Mouse (Mus musculus) monocyte, adult 59 days (primary cell): ENCODE data around the gene Paox. TPM values are rescaled to one million over a fixed set of nuclear protein-coding genes. Genes with fewer than 3 reads are reported as not detected.

Source experiments
- total RNA-seq, 2 experiments: library from RNA; stranded (reverse); gene quantifications; one replicate each; pipeline ENCODE4 v1.2.4; 2023

Gene Paox
- 10 to 100 TPM; 18.6 to 26.3 TPM for total RNA-seq

GRCm38 (mm10) chr7:140115583-140116328 is at the start of gene Paox:
Paox (plus strand) TSS chr7:140115799.

GRCm38 (mm10) chr7:140082242-140082678 is 33.3 kb upstream of the Paox start, which contains the start of gene Caly:
Caly (minus strand) TSS chr7:140082548.

GRCm38 (mm10) chr7:140092924-140093528 is 22.6 kb upstream of the Paox start, which contains the start of gene Prap1:
Prap1 (plus strand) TSS chr7:140093395.

GRCm38 (mm10) chr7:140101993-140102860 is 13.4 kb upstream of the Paox start, which contains the start of gene Fuom:
Fuom (minus strand) TSS chr7:140102441.

GRCm38 (mm10) chr7:140116329-140117054 is 893 bp downstream of the Paox start, which contains the start of gene Echs1:
Echs1 (minus strand) TSS chr7:140116476.

GRCm38 (mm10) chr7:140137135-140138020 is 21.8 kb downstream of the Paox start, which contains the start of gene Mtg1:
Mtg1 (plus strand) TSS chr7:140137564.

GRCm38 (mm10) chr7:140154218-140154927 is 38.8 kb downstream of the Paox start, which contains the start of gene Sprn:
Sprn (minus strand) TSS chr7:140154877.

GRCm38 (mm10) chr7:140164664-140165063 is 49.1 kb downstream of the Paox start, which contains the start of gene Olfr522:
Olfr522 (minus strand) TSS chr7:140164764.

GRCm38 (mm10) chr7:140172936-140173335 is 57.3 kb downstream of the Paox start, which contains the start of gene Olfr523:
Olfr523 (plus strand) TSS chr7:140173217.

Other genes with a start within 250 kb of the Paox start
- gene Kndc1, start 221.1 kb upstream of the Paox start, total RNA-seq = under 1 TPM in 1 of 2 experiments, not detected in 1; 0.21 TPM
- under 1 TPM in 1 of 2 experiments, not detected in 1; 0.52 TPM for gene Utf1, start 172.0 kb upstream of the Paox start, total RNA-seq
- gene 6430531B16Rik, start 137.0 kb upstream of the Paox start, total RNA-seq = under 1 TPM; 0.55 to 0.81 TPM
- 10 to 100 TPM; 20.2 to 22.0 TPM for gene Adam8, start 123.2 kb upstream of the Paox start, total RNA-seq
- 10 to 100 TPM; 26.8 to 27.1 TPM for gene Zfp511, start 79.4 kb upstream of the Paox start, total RNA-seq
- gene Tubgcp2, start 79.1 kb upstream of the Paox start, total RNA-seq = 10 to 100 TPM; 19.9 to 23.2 TPM
- gene Msx3, start 66.7 kb upstream of the Paox start, total RNA-seq = not detected
- gene Caly, start 33.3 kb upstream of the Paox start, total RNA-seq = not detected
- not detected for gene Prap1, start 22.4 kb upstream of the Paox start, total RNA-seq
- gene Fuom, start 13.4 kb upstream of the Paox start, total RNA-seq = 10 to 100 TPM in 1 of 2 experiments, 1 to 10 TPM in 1; 9.3 to 11.9 TPM
- gene Echs1, start 677 bp downstream of the Paox start, total RNA-seq = 10 to 100 TPM; 46.0 to 50.2 TPM
- 10 to 100 TPM in 1 of 2 experiments, 1 to 10 TPM in 1; 8.7 to 10.9 TPM for gene Mtg1, start 21.8 kb downstream of the Paox start, total RNA-seq
- gene Sprn, start 39.1 kb downstream of the Paox start, total RNA-seq = not detected
- not detected for gene Olfr522, start 49.0 kb downstream of the Paox start, total RNA-seq
- not detected for gene Olfr523, start 57.4 kb downstream of the Paox start, total RNA-seq
- not detected for gene Olfr524, start 90.2 kb downstream of the Paox start, total RNA-seq
- 1 to 10 TPM in 1 of 2 experiments, under 1 TPM in 1; 0.82 to 1.3 TPM for gene Cd163l1, start 102.5 kb downstream of the Paox start, total RNA-seq
- gene 5830411N06Rik, start 131.5 kb downstream of the Paox start, total RNA-seq = 1 to 10 TPM; 4.5 to 5.0 TPM
- gene Olfr525, start 205.1 kb downstream of the Paox start, total RNA-seq = not detected
- not detected for gene Olfr527, start 218.2 kb downstream of the Paox start, total RNA-seq
- gene Olfr60, start 245.9 kb downstream of the Paox start, total RNA-seq = not detected